Mouse (Mus musculus) stomach, postnatal 0 days (tissue): ENCODE measurements around the gene Nr0b2. TPM values are rescaled to one million over a fixed set of nuclear protein-coding genes. Genes with fewer than 3 reads are reported as not detected.

ENCODE experiments used
- ATAC-seq: fragments of 200-750 bp; cut with Nextera tagmentation; 2 replicates; pipeline ENCODE4 v1.8.0; 2017; ENCODE audit not compliant: low FRiP score, low TSS enrichment
- DNase-seq: peaks from one replicate; pipeline ENCODE4 v3.0.0-alpha.2; 2016; ENCODE audit warnings: low spot score
- H3K27ac ChIP-seq: fragments of 300-500 bp; sonication (generic); replicated peaks from 2 replicates; pipeline ENCODE4 v1.5.1; 2014; ENCODE audit warnings: mild to moderate bottlenecking, control low read depth
- H3K27me3 ChIP-seq: fragments of 300-500 bp; sonication (generic); 2 replicates; pipeline ENCODE4 v1.6.1; 2014; ENCODE audit warnings: low read length; ENCODE audit not compliant: control insufficient read depth, insufficient read depth
- H3K36me3 ChIP-seq: fragments of 300-500 bp; sonication (generic); 2 replicates; pipeline ENCODE4 v1.6.1; 2014; ENCODE audit warnings: low read length, mixed read lengths; ENCODE audit not compliant: control insufficient read depth, insufficient read depth
- H3K4me1 ChIP-seq: fragments of 300-500 bp; sonication (generic); replicated peaks from 2 replicates; pipeline ENCODE4 v1.6.1; 2014; ENCODE audit warnings: antibody characterized with exemption; ENCODE audit not compliant: control insufficient read depth, insufficient read depth
- H3K4me2 ChIP-seq: fragments of 300-500 bp; sonication (generic); replicated peaks from 2 replicates; pipeline ENCODE4 v1.6.1; 2014; ENCODE audit warnings: low read depth, mild to moderate bottlenecking, control low read depth, moderate library complexity
- H3K4me3 ChIP-seq: fragments of 300-500 bp; sonication (generic); 2 replicates; pipeline ENCODE4 v1.5.1; 2014; ENCODE audit warnings: low read depth, low read length, control low read depth
- H3K9ac ChIP-seq: fragments of 300-500 bp; sonication (generic); 2 replicates; pipeline ENCODE4 v1.6.1; 2014; ENCODE audit warnings: mild to moderate bottlenecking, low read length, control low read depth, mixed read lengths
- H3K9me3 ChIP-seq: fragments of 300-500 bp; sonication (generic); 2 replicates; pipeline ENCODE4 v1.6.1; 2016; ENCODE audit warnings: low read length; ENCODE audit not compliant: control insufficient read depth
- CTCF ChIP-seq: IDR thresholded peaks from 2 replicates; pipeline ENCODE4 v1.5.1; 2016; ENCODE audit warnings: antibody characterized with exemption, low read depth, mild to moderate bottlenecking, moderate library complexity
- EP300 ChIP-seq: optimal IDR thresholded peaks from 2 replicates; pipeline ENCODE3; 2016; ENCODE audit warnings: antibody characterized with exemption
- WGBS: fragments of 180-500 bp; shearing (Covaris S2); extraction: QIAGEN DNeasy Blood & Tissue Kit; methylation state at CpG from one replicate; pipeline ENCODE4 v1.1.7; 2014; 5-methylcytosine and 5-hydroxymethylcytosine counted together
- polyA plus RNA-seq: library from polyadenylated mRNA; unstranded; fragments of >200 nt; fragmentation: Nextera tagmentation; extraction: Ambion mirVana; gene quantifications from 2 replicates; pipeline ENCODE4 v1.2.1, GENCODE M21; 2015

Nr0b2 gene
- polyA plus RNA-seq, 1 experiment from 2014 or later = 4.7 TPM

GRCm38 (mm10) chr4:133599571-133600073 lies 46.4 kb downstream of the Nr0b2 start:
- ATAC-seq = peak; percentile 92
- H3K9me3 ChIP-seq = no peaks in the 10 kb centered on the region

GRCm38 (mm10) chr4:133600306-133600705 lies 47.1 kb downstream of the Nr0b2 start:
- Histone ChIP-seq H3K4me3 (peak overlapping the region; percentile 53), H3K4me2 (peak overlapping the region; percentile 68), H3K27me3 (no peaks in the 10 kb centered on the region), H3K4me1 (no peaks in the 10 kb centered on the region), H3K27ac (peak overlapping the region; percentile 94), H3K9me3 (no peaks in the 10 kb centered on the region), H3K36me3 (peaks cover 5% of the 10 kb centered on the region; the same call in 1 of the 2 replicates), H3K9ac (peak overlapping the region; percentile 67)
- no peak for ATAC-seq
- TF ChIP-seq EP300 (no peak), CTCF (no peak)
- peak; percentile 46 for DNase-seq
- WGBS = 11% methylated on average over 9 of the region's 9 CpGs

More at GRCm38 (mm10) chr4:133599571-133600073, 46.4 kb downstream of the Nr0b2 start:
- Histone ChIP-seq H3K9ac (peak overlapping the region; percentile 67), H3K36me3 (peaks cover 5% of the 10 kb centered on the region; the same call in 1 of the 2 replicates), H3K4me1 (no peaks in the 10 kb centered on the region), H3K4me3 (peak overlapping the region; percentile 53), H3K4me2 (peak overlapping the region; percentile 68), H3K27me3 (no peaks in the 10 kb centered on the region), H3K27ac (peak overlapping the region; percentile 94)
- under 1% methylated on average over 50 of the region's 50 CpGs for WGBS
- peak; percentile 97 for DNase-seq
- no peak for TF ChIP-seq EP300
- TF ChIP-seq CTCF = no peak; the same call in 1 of the 2 replicates

- ATAC-seq = peak; percentile 82
- Histone ChIP-seq H3K9ac (peak within 1 kb of the TSS; percentile 58), H3K27me3 (no peaks in the 10 kb centered on the region), H3K27ac (peak within 1 kb of the TSS; percentile 85), H3K9me3 (no peaks in the 10 kb centered on the region), H3K4me3 (peak within 1 kb of the TSS; percentile 37), H3K4me2 (peak within 1 kb of the TSS; percentile 42), H3K4me1 (0 out of 2 replicates have a peak, but pooled peaks cover 2% of the 10 kb centered on the region), H3K36me3 (peaks cover 5% of the 10 kb centered on the region; the same call in 1 of the 2 replicates)
- DNase-seq = peak; percentile 94
- no peak for TF ChIP-seq EP300
- TF ChIP-seq CTCF = peak; percentile 80
- WGBS = 5% methylated on average over 16 of the region's 16 CpGs
These were observed 48.6 kb downstream of the Nr0b2 start, which contains the start of gene Sfn for GRCm38 (mm10) chr4:133601721-133602218. TSS of gene Sfn (minus strand) at chr4:133602168.

- H3K9me3 ChIP-seq = no peaks in the 10 kb centered on the region
- ATAC-seq (no peak), DNase-seq (no peak)
- no peak overlapping the region for H3K9ac ChIP-seq
- WGBS = 72% methylated on average over 5 of the region's 5 CpGs
- no peaks in the 10 kb centered on the region for H3K27me3 ChIP-seq
- peak overlapping the region; percentile 85 for H3K27ac ChIP-seq
- TF ChIP-seq CTCF (no peak), EP300 (no peak)
- H3K4me1 ChIP-seq = 0 out of 2 replicates have a peak, but pooled peaks cover 2% of the 10 kb centered on the region
- no peak overlapping the region for H3K4me3 ChIP-seq
- peaks cover 5% of the 10 kb centered on the region; the same call in 1 of the 2 replicates for H3K36me3 ChIP-seq
- H3K4me2 ChIP-seq = no peak overlapping the region
These were observed 49.9 kb downstream of the Nr0b2 start for GRCm38 (mm10) chr4:133603056-133603455.

GRCm38 (mm10) chr4:133604175-133604574 lies 51.0 kb downstream of the Nr0b2 start:
- H3K27me3 ChIP-seq = no peaks in the 10 kb centered on the region
- H3K9me3 ChIP-seq = no peaks in the 10 kb centered on the region
- no peak for TF ChIP-seq EP300
- TF ChIP-seq CTCF = no peak
- peaks cover 5% of the 10 kb centered on the region; the same call in 1 of the 2 replicates for H3K36me3 ChIP-seq
- no peak for ATAC-seq
- no peak overlapping the region for H3K4me2 ChIP-seq
- H3K4me1 ChIP-seq = 0 out of 2 replicates have a peak, but pooled peaks cover 2% of the 10 kb centered on the region
- no peak overlapping the region for H3K9ac ChIP-seq
- WGBS = 60% methylated on average over 7 of the region's 7 CpGs
- no peak overlapping the region for H3K4me3 ChIP-seq
- H3K27ac ChIP-seq = peak overlapping the region; percentile 85; the same call in 1 of the 2 replicates
- DNase-seq = no peak

- TF ChIP-seq EP300 = no peak
- no peak for TF ChIP-seq CTCF
- H3K9me3 ChIP-seq = no peaks in the 10 kb centered on the region
- H3K4me1 ChIP-seq = 0 out of 2 replicates have a peak, but pooled peaks cover 2% of the 10 kb centered on the region
- no peaks in the 10 kb centered on the region for H3K27me3 ChIP-seq
- H3K4me3 ChIP-seq = no peak overlapping the region
- no peak for ATAC-seq
- H3K27ac ChIP-seq = peak overlapping the region; percentile 84
- H3K4me2 ChIP-seq = no peak overlapping the region
- WGBS = 59% methylated on average over 6 of the region's 6 CpGs
- peaks cover 5% of the 10 kb centered on the region; the same call in 1 of the 2 replicates for H3K36me3 ChIP-seq
- no peak overlapping the region for H3K9ac ChIP-seq
- DNase-seq = no peak
These were observed 51.7 kb downstream of the Nr0b2 start for GRCm38 (mm10) chr4:133604856-133605255.
